Mouse (Mus musculus) hindbrain, embryonic 10.5 days (tissue): ENCODE measurements around the gene Cyfip2. TPM values are rescaled to one million over a fixed set of nuclear protein-coding genes. Genes with fewer than 3 reads are reported as not detected.
"Not testable (repeated sequence)": the region's sequence is repeated elsewhere in the genome, so short reads cannot be mapped to it uniquely, and the experiment has no call there.

Source experiments
- DNase-seq: peaks from one replicate; pipeline ENCODE4 v3.0.0-alpha.2; 2017; ENCODE audit warnings: low spot score
- H3K27ac ChIP-seq: fragments of 300-500 bp; sonication (generic); 2 replicates; pipeline ENCODE4 v1.5.1; 2016; ENCODE audit warnings: mild to moderate bottlenecking, moderate library complexity
- H3K27me3 ChIP-seq: fragments of 300-500 bp; sonication (generic); 2 replicates; pipeline ENCODE4 v1.6.1; 2016; ENCODE audit warnings: mild to moderate bottlenecking; ENCODE audit not compliant: poor library complexity, insufficient read depth, severe bottlenecking
- H3K36me3 ChIP-seq: fragments of 300-500 bp; sonication (generic); 2 replicates; pipeline ENCODE4 v1.6.1; 2016; ENCODE audit warnings: mild to moderate bottlenecking, moderate library complexity
- H3K4me1 ChIP-seq: fragments of 300-500 bp; sonication (generic); replicated peaks from 2 replicates; pipeline ENCODE4 v1.6.1; 2016; ENCODE audit warnings: mild to moderate bottlenecking
- H3K4me3 ChIP-seq: fragments of 300-500 bp; sonication (generic); 2 replicates; pipeline ENCODE4 v1.5.1; 2016; ENCODE audit warnings: mild to moderate bottlenecking, moderate library complexity
- H3K9me3 ChIP-seq: fragments of 300-500 bp; sonication (generic); 2 replicates; pipeline ENCODE4 v1.6.1; 2016; ENCODE audit warnings: mild to moderate bottlenecking, moderate library complexity
- WGBS: fragments of 180-500 bp; shearing (Covaris S2); methylation state at CpG from one replicate; pipeline ENCODE4 v1.1.7; 2016; 5-methylcytosine and 5-hydroxymethylcytosine counted together
- polyA plus RNA-seq: library from polyadenylated mRNA; unstranded; fragments of >200 nt; fragmentation: Nextera tagmentation; extraction: Ambion mirVana; gene quantifications from 2 replicates; pipeline ENCODE4 v1.2.1, GENCODE M21; 2016

The Cyfip2 gene
- polyA plus RNA-seq, 1 experiment from 2014 or later = 46.1 TPM

GRCm38 (mm10) chr11:46184946-46185345, 127.7 kb downstream of the Cyfip2 start:
- H3K4me1 ChIP-seq = peaks cover 8% of the 10 kb centered on the region; the same call in 1 of the 2 replicates
- H3K9me3 ChIP-seq = no peaks in the 10 kb centered on the region
- H3K36me3 ChIP-seq = no peaks in the 10 kb centered on the region
- 76% methylated on average over 3 of the region's 3 CpGs for WGBS
- H3K4me3 ChIP-seq = no peak overlapping the region
- no peak for DNase-seq
- H3K27ac ChIP-seq = no peak overlapping the region
- H3K27me3 ChIP-seq = no peaks in the 10 kb centered on the region

GRCm38 (mm10) chr11:46182031-46182430, 130.6 kb downstream of the Cyfip2 start:
- H3K27me3 ChIP-seq, H3K4me3 ChIP-seq, H3K9me3 ChIP-seq, DNase-seq, H3K4me1 ChIP-seq, H3K27ac ChIP-seq, H3K36me3 ChIP-seq: not testable (repeated sequence)
- WGBS = 89% methylated on average over 1 of the region's 1 CpGs

DNA sequence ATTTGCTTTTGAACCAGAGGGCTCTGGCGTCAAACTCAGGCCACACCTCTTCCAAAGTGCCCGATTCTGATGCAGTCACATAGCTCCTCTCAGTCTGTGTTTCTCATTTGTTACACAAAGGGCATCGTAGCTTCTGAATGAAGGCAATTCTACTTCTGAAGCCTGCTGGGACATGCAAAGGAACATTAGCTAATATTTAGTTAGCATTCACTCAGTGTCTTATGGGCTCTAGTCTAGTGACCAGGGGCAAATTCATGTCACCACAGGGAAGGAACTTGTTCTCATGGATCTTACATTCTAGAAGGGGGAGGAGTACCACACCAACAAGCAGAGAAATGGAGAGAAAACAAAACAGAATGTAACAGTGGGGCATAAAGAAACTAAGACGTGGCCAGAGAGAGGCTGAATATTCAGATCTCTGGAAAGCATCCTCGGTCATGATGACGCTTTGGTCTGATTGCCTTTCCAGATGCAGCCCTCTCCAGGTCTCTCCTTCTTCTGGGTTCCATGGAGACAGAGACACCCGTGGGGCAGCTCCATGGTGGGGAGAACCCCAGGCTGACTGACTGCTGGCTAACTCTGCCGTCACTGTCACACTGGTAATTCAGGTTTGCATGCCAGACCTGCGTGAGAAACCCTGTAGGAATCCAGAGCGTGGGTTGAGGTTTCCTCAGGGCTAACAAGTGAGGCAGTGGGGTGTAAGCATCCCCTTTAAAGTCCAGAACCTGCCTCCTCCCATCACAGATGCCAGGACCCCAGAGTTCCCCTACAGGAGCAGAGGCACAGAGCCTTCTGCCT, 135.2 kb downstream of the Cyfip2 start:
- no peak for DNase-seq
- H3K9me3 ChIP-seq = no peaks in the 10 kb centered on the region
- H3K4me3 ChIP-seq = no peak overlapping the region
- H3K4me1 ChIP-seq = no peaks in the 10 kb centered on the region
- no peaks in the 10 kb centered on the region for H3K27me3 ChIP-seq
- 79% methylated on average over 10 of the region's 10 CpGs for WGBS
- H3K36me3 ChIP-seq = no peaks in the 10 kb centered on the region
- no peak overlapping the region for H3K27ac ChIP-seq

DNA sequence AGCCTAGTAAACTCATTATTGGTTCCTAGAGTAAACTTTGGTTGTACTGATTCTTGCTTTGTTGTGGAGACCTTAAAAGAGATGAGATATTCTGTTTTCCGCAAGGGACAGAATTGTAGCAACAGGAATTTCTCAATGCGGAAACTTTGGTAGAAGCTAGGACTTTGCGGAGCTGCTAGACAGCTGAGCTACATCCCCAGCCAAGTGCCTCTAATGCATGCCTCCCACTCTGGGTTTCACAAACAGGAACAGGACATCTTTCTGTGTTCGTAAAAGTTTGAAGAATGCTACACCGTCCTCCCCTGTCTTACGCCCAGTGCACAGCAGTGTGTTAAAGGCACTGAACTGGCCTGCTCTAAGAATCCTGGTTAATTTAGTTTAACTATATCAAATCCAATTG, 136.5 kb downstream of the Cyfip2 start:
- 92% methylated on average over 6 of the region's 6 CpGs for WGBS

GRCm38 (mm10) chr11:46172128-46172527, 140.5 kb downstream of the Cyfip2 start:
- H3K9me3 ChIP-seq = no peaks in the 10 kb centered on the region
- no peak for DNase-seq
- no peak overlapping the region for H3K27ac ChIP-seq
- H3K4me1 ChIP-seq = peaks cover 7% of the 10 kb centered on the region
- no peak overlapping the region for H3K4me3 ChIP-seq
- 95% methylated on average over 9 of the region's 9 CpGs for WGBS
- peaks cover 7% of the 10 kb centered on the region; the same call in 1 of the 2 replicates for H3K27me3 ChIP-seq
- no peaks in the 10 kb centered on the region for H3K36me3 ChIP-seq

More for the DNA sequence above, 136.5 kb downstream of the Cyfip2 start:
- Histone ChIP-seq H3K36me3 (no peaks in the 10 kb centered on the region), H3K9me3 (no peaks in the 10 kb centered on the region), H3K4me3 (no peak overlapping the region), H3K4me1 (no peaks in the 10 kb centered on the region), H3K27me3 (no peaks in the 10 kb centered on the region), H3K27ac (no peak overlapping the region)
- DNase-seq = no peak

GRCm38 (mm10) chr11:46169908-46170307, 142.8 kb downstream of the Cyfip2 start:
- peak; percentile 26 for DNase-seq
- Histone ChIP-seq H3K27me3 (peaks cover 27% of the 10 kb centered on the region), H3K9me3 (no peaks in the 10 kb centered on the region), H3K27ac (peak overlapping the region; percentile 53), H3K4me1 (peaks cover 16% of the 10 kb centered on the region), H3K4me3 (no peak overlapping the region), H3K36me3 (no peaks in the 10 kb centered on the region)
- 38% methylated on average over 3 of the region's 3 CpGs for WGBS

DNA sequence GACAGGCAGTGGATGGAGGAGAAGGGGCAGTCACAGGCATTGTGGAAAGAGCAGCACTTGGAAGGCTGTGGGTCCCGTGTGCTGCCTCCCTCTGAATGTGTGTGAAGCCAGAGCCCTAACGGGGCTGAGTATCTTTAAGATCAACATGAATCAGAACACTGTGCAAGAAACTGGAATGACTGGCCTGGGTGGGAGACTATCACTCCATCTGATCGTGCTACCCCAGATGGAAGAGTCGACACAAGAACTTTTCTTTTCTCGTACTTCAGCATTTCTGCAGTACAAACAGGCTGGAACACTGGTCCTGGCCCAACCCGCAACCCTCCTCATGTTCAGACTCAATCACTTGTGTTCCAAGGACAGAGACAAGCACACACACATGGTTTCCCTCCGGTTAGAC, 144.2 kb downstream of the Cyfip2 start:
- 91% methylated on average over 7 of the region's 7 CpGs for WGBS
- Histone ChIP-seq H3K27me3 (peaks cover 31% of the 10 kb centered on the region), H3K4me3 (no peak overlapping the region), H3K9me3 (no peaks in the 10 kb centered on the region), H3K27ac (no peak overlapping the region), H3K36me3 (no peaks in the 10 kb centered on the region), H3K4me1 (peaks cover 16% of the 10 kb centered on the region)
- DNase-seq = no peak

GRCm38 (mm10) chr11:46165866-46166585, 146.6 kb downstream of the Cyfip2 start, which contains the start of gene Nipal4:
Gene Nipal4 (minus strand): TSS chr11:46166508.
- Histone ChIP-seq H3K27ac (peak within 1 kb of the TSS; percentile 66; the same call in 1 of the 2 replicates), H3K9me3 (no peaks in the 10 kb centered on the region), H3K4me3 (peak within 1 kb of the TSS; percentile 59), H3K4me1 (peaks cover 16% of the 10 kb centered on the region), H3K36me3 (no peaks in the 10 kb centered on the region), H3K27me3 (peaks cover 31% of the 10 kb centered on the region)
- peak; percentile 28 for DNase-seq
- WGBS = 1% methylated on average over 40 of the region's 40 CpGs

DNA sequence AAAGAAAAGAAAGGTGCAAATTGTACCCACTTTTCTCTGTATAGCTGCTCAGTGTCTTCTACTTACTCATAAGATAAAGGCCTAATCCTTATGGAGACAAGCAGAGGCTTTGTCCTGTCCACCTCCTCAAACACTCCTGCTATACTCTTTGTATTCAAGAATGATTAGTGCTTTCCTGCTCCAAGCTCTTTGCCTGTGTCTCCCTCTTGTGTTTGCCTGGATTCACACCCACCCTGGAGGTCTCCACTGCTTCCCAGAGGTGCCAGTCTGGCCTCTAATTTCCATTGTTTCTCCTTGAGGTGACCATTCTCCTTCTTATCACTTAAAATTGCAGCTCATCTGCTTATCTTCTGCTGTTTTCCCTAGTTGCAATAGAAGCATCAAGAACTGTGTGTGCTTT, 155.2 kb downstream of the Cyfip2 start:
- H3K4me3 ChIP-seq = no peak overlapping the region
- H3K4me1 ChIP-seq = no peaks in the 10 kb centered on the region
- H3K27me3 ChIP-seq = no peaks in the 10 kb centered on the region
- no peaks in the 10 kb centered on the region for H3K36me3 ChIP-seq
- no peaks in the 10 kb centered on the region for H3K9me3 ChIP-seq
- H3K27ac ChIP-seq = no peak overlapping the region
- DNase-seq = no peak

- Histone ChIP-seq H3K36me3 (no peaks in the 10 kb centered on the region), H3K4me3 (no peak overlapping the region), H3K9me3 (no peaks in the 10 kb centered on the region), H3K27ac (no peak overlapping the region), H3K27me3 (no peaks in the 10 kb centered on the region), H3K4me1 (no peaks in the 10 kb centered on the region)
- no peak for DNase-seq
- WGBS = 89% methylated on average over 8 of the region's 8 CpGs
Observed at GRCm38 (mm10) chr11:46156945-46157344, 155.7 kb downstream of the Cyfip2 start.

- 94% methylated on average over 5 of the region's 5 CpGs for WGBS
- peaks cover 30% of the 10 kb centered on the region for H3K36me3 ChIP-seq
- H3K27me3 ChIP-seq = no peaks in the 10 kb centered on the region
Observed at GRCm38 (mm10) chr11:46146619-46147018, 166.0 kb downstream of the Cyfip2 start.

GRCm38 (mm10) chr11:46145163-46145875, 167.3 kb downstream of the Cyfip2 start:
- no peaks in the 10 kb centered on the region for H3K27me3 ChIP-seq
- H3K4me3 ChIP-seq = no peak overlapping the region
- no peak overlapping the region for H3K27ac ChIP-seq
- no peaks in the 10 kb centered on the region for H3K4me1 ChIP-seq
- peaks cover 42% of the 10 kb centered on the region for H3K36me3 ChIP-seq
- WGBS = 88% methylated on average over 11 of the region's 11 CpGs
- no peak for DNase-seq
- no peaks in the 10 kb centered on the region for H3K9me3 ChIP-seq

More at GRCm38 (mm10) chr11:46146619-46147018, 166.0 kb downstream of the Cyfip2 start:
- H3K4me1 ChIP-seq = no peaks in the 10 kb centered on the region
- H3K9me3 ChIP-seq = no peaks in the 10 kb centered on the region
- no peak for DNase-seq
- no peak overlapping the region for H3K4me3 ChIP-seq
- H3K27ac ChIP-seq = no peak overlapping the region
